Comparison of ENCODE assay signal across 7 mouse cellular contexts in the genomic region with DNA sequence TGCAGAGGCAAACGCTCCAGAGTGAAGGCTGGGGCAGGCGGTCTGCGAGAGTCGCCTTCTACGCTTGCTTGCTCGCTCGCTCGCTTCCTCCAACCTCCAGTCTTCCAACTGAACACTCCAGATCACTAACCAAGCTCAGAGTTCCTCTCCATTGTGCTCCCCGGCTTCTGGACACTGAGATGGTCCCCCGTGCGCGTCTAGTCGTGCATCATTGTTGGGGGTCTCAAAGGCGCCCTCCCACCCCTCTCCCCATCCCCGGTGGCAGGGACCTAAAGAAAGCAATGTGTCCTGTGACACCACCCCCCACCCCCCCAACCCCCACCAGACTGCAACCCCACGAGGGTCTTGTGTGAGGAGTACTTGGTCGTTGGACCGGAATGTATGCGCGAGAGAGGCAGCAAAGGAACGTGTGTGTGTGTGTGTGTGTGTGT. TPM values are rescaled to one million over a fixed set of nuclear protein-coding genes. Genes with fewer than 3 reads are reported as not detected.
DNase-seq lines count a peak whose midpoint lies in the region; ATAC-seq and TF ChIP-seq lines count a peak whose summit lies in the region.

No protein-coding gene starts in this region.

- H3K36me3 ChIP-seq in lung, embryonic 15.5 days: no peaks in the 10 kb centered on the region
- H3K36me3 ChIP-seq in heart, postnatal 0 days (replicated peaks; ENCODE audit: control insufficient read depth, insufficient read depth, low read length): no peaks in the 10 kb centered on the region
- no peaks in the 10 kb centered on the region for H3K36me3 ChIP-seq in liver, embryonic 14.5 days (replicated peaks; ENCODE audit: control insufficient read depth, insufficient read depth, low read depth)
- H3K36me3 ChIP-seq in stomach, postnatal 0 days (ENCODE audit: control insufficient read depth, insufficient read depth, low read length): no peaks in the 10 kb centered on the region

- TF ChIP-seq EP300 in heart, postnatal 0 days (IDR thresholded peaks at IDR 0.05; ENCODE audit: low read depth): no peak
- TF ChIP-seq EP300 in liver, embryonic 14.5 days (IDR thresholded peaks at IDR 0.05; ENCODE audit: low read depth): no peak
- no peak for TF ChIP-seq EP300 in stomach, postnatal 0 days (optimal IDR thresholded peaks at IDR 0.05)

- peak overlapping the region; percentile 77 for H3K4me3 ChIP-seq in lung, embryonic 15.5 days
- H3K4me3 ChIP-seq in heart, postnatal 0 days (ENCODE audit: low read depth, low read length): peak overlapping the region; percentile 61
- H3K4me3 ChIP-seq in liver, embryonic 14.5 days (ENCODE audit: insufficient read depth in 1 of 2, low read depth in 2 of 2, low read length in 2 of 2): peak overlapping the region in 1 of 2 experiments; percentile 37; a peak in 2 of 4 replicates
- peak overlapping the region; percentile 58 for H3K4me3 ChIP-seq in stomach, postnatal 0 days (ENCODE audit: low read depth, low read length)

- H3K27ac ChIP-seq in lung, embryonic 15.5 days: peak overlapping the region; percentile 74
- no peak overlapping the region for H3K27ac ChIP-seq in heart, postnatal 0 days (ENCODE audit: low read depth)
- no peak overlapping the region for H3K27ac ChIP-seq in liver, embryonic 14.5 days
- peak overlapping the region; percentile 61; the same call in 1 of the 2 replicates for H3K27ac ChIP-seq in stomach, postnatal 0 days (replicated peaks)

- no peak for DNase-seq in lung, postnatal 25 days (ENCODE audit: low spot score)
- peak; percentile 71 for DNase-seq in embryo, embryonic 10.5 days (ENCODE audit: low spot score)
- DNase-seq in heart, postnatal 0 days (ENCODE audit: low spot score): no peak
- DNase-seq in liver, embryonic 14.5 days (ENCODE audit: low read depth in 3 of 3, low spot score in 3 of 3): no peak
- peak; percentile 31 for DNase-seq in stomach, postnatal 0 days (ENCODE audit: low spot score)
- no peak for DNase-seq in left cerebral cortex, adult 11 months (ENCODE audit: low spot score)

- TF ChIP-seq CTCF in heart, postnatal 0 days (IDR thresholded peaks at IDR 0.05; ENCODE audit: low read depth): no peak
- TF ChIP-seq CTCF in liver, embryonic 14.5 days (IDR thresholded peaks at IDR 0.05; ENCODE audit: low read depth): no peak
- TF ChIP-seq CTCF in stomach, postnatal 0 days (IDR thresholded peaks at IDR 0.05; ENCODE audit: low read depth): no peak

- H3K9ac ChIP-seq in lung, embryonic 15.5 days: peak overlapping the region; percentile 47; the same call in 1 of the 2 replicates
- peak overlapping the region; percentile 49 for H3K9ac ChIP-seq in heart, postnatal 0 days (replicated peaks; ENCODE audit: low read depth, low read length)
- no peak overlapping the region for H3K9ac ChIP-seq in liver, embryonic 14.5 days (replicated peaks)
- H3K9ac ChIP-seq in stomach, postnatal 0 days (ENCODE audit: low read length): no peak overlapping the region

- H3K27me3 ChIP-seq in lung, embryonic 15.5 days: no peaks in the 10 kb centered on the region
- 0 out of 2 replicates have a peak, but pooled peaks cover 7% of the 10 kb centered on the region for H3K27me3 ChIP-seq in heart, postnatal 0 days (ENCODE audit: control insufficient read depth, insufficient read depth, low read length)
- peaks cover 40% of the 10 kb centered on the region for H3K27me3 ChIP-seq in liver, embryonic 14.5 days (ENCODE audit: control insufficient read depth, insufficient read depth, low read length)
- no peaks in the 10 kb centered on the region for H3K27me3 ChIP-seq in stomach, postnatal 0 days (ENCODE audit: control insufficient read depth, insufficient read depth, low read length)

- peak overlapping the region; percentile 90 for H3K4me2 ChIP-seq in lung, embryonic 15.5 days
- peak overlapping the region; percentile 96 for H3K4me2 ChIP-seq in heart, postnatal 0 days (ENCODE audit: low read depth, low read length)
- H3K4me2 ChIP-seq in liver, embryonic 14.5 days (ENCODE audit: low read depth): peak overlapping the region; percentile 65
- peak overlapping the region; percentile 91 for H3K4me2 ChIP-seq in stomach, postnatal 0 days (replicated peaks; ENCODE audit: low read depth)

- no peaks in the 10 kb centered on the region for H3K9me3 ChIP-seq in lung, embryonic 15.5 days
- no peaks in the 10 kb centered on the region for H3K9me3 ChIP-seq in heart, postnatal 0 days (replicated peaks; ENCODE audit: control insufficient read depth, low read length)
- H3K9me3 ChIP-seq in liver, embryonic 14.5 days (ENCODE audit: control insufficient read depth, low read length): no peaks in the 10 kb centered on the region
- no peaks in the 10 kb centered on the region for H3K9me3 ChIP-seq in stomach, postnatal 0 days (ENCODE audit: control insufficient read depth, low read length)

- ATAC-seq in lung, embryonic 15.5 days (ENCODE audit: borderline replicate concordance, extremely low read depth, low FRiP score, low TSS enrichment): peak; percentile 61; the same call in 1 of the 2 replicates
- ATAC-seq in heart, postnatal 0 days (ENCODE audit: insufficient read depth, low read depth): no peak
- ATAC-seq in liver, embryonic 14.5 days (ENCODE audit: insufficient read depth): no peak
- no peak for ATAC-seq in stomach, postnatal 0 days (ENCODE audit: low FRiP score, low TSS enrichment)

- 9% methylated on average over 21 of the region's 21 CpGs for WGBS in lung, embryonic 15.5 days
- 11% methylated on average over 21 of the region's 21 CpGs for WGBS in heart, postnatal 0 days
- WGBS in liver, embryonic 14.5 days (ENCODE audit: insufficient replicate concordance): 10% methylated on average over 21 of the region's 21 CpGs
- 7% methylated on average over 16 of the region's 21 CpGs for WGBS in stomach, postnatal 0 days

- H3K4me1 ChIP-seq in lung, embryonic 15.5 days: 0 out of 2 replicates have a peak, but pooled peaks cover 10% of the 10 kb centered on the region
- H3K4me1 ChIP-seq in heart, postnatal 0 days (ENCODE audit: control insufficient read depth, insufficient read depth): no peaks in the 10 kb centered on the region
- H3K4me1 ChIP-seq in liver, embryonic 14.5 days (replicated peaks; ENCODE audit: control insufficient read depth in 2 of 2, insufficient read depth in 2 of 2, low read length in 1 of 2): no peaks in the 10 kb centered on the region
- H3K4me1 ChIP-seq in stomach, postnatal 0 days (replicated peaks; ENCODE audit: control insufficient read depth, insufficient read depth): no peaks in the 10 kb centered on the region

RNA-seq across cellular contexts. Expression of a gene that starts 0.4 kb away (rescaled TPM):
- 42.1 and 48.2 TPM in 2 replicates for polyA plus RNA-seq in lung, embryonic 15.5 days (2015; fragmentation: Nextera tagmentation; extraction: Ambion mirVana)
- 4.2 and 33.5 TPM in 2 replicates for total RNA-seq in heart, postnatal 0 days (2014; rRNA removed; ENCODE audit: low replicate concordance)
- polyA plus RNA-seq in heart, postnatal 0 days (2015; fragmentation: Nextera tagmentation; extraction: Ambion mirVana): 1.4 and 2.3 TPM in 2 replicates
- polyA plus RNA-seq in liver, embryonic 14.5 days (2012; rRNA removed): under 0.01 and 0.08 TPM in 2 replicates
- not detected in 2 replicates for polyA plus RNA-seq in liver, embryonic 14.5 days (2014; fragmentation: Nextera tagmentation; extraction: Ambion mirVana)
- 1.4 and 2.7 TPM in 2 replicates for polyA plus RNA-seq in stomach, postnatal 0 days (2015; fragmentation: Nextera tagmentation; extraction: Ambion mirVana)

Comparison
In these comparisons a context has a peak if more than half of its experiments do, and no peak if none do; other contexts are left out.
1. H3K27ac ChIP-seq: peak in lung, embryonic 15.5 days (single experiment) and stomach, postnatal 0 days (single experiment); none in heart, postnatal 0 days (single experiment) and liver, embryonic 14.5 days (single experiment).
2. H3K9ac ChIP-seq: peak in lung, embryonic 15.5 days (single experiment) and heart, postnatal 0 days (single experiment); none in liver, embryonic 14.5 days (single experiment) and stomach, postnatal 0 days (single experiment).
3. DNase-seq: peak in embryo, embryonic 10.5 days (single experiment) and stomach, postnatal 0 days (single experiment); none in lung, postnatal 25 days (single experiment), heart, postnatal 0 days (single experiment), liver, embryonic 14.5 days (0 of 3) and left cerebral cortex, adult 11 months (single experiment).
4. RNA of a gene that starts 0.4 kb away (polyA plus RNA-seq): 42.1 to 48.2 TPM in lung, embryonic 15.5 days; 1.4 to 2.7 TPM in stomach, postnatal 0 days, 1.4 to 2.3 TPM in heart, postnatal 0 days and under 0.01 to 0.08 TPM in liver, embryonic 14.5 days; every median in the first group is over 10 times any median in the second.
5. Peak in every context shown above with its lines, with median percentiles within 50 percentile points of each other: H3K4me2 ChIP-seq.